Mouse (Mus musculus): Measurements from ENCODE around the gene Clpx.

The Clpx gene

GRCm38 (mm10) chr9:65345854-65346475 is 51.9 kb downstream of the Clpx start, which contains the start of gene Pdcd7:
Pdcd7 (plus strand) TSS chr9:65346104.
- peak; percentile 95 for DNase-seq (ENCODE audit: low spot score in 2 of 2)

- DNase-seq (ENCODE audit: low spot score in 2 of 2) = peak in 1 of 2 experiments; percentile 30
Measured at GRCm38 (mm10) chr9:65346476-65347111, 52.5 kb downstream of the Clpx start.

- no peak for DNase-seq (ENCODE audit: low spot score in 2 of 2)
Measured at GRCm38 (mm10) chr9:65347112-65347850, 53.2 kb downstream of the Clpx start.

DNA sequence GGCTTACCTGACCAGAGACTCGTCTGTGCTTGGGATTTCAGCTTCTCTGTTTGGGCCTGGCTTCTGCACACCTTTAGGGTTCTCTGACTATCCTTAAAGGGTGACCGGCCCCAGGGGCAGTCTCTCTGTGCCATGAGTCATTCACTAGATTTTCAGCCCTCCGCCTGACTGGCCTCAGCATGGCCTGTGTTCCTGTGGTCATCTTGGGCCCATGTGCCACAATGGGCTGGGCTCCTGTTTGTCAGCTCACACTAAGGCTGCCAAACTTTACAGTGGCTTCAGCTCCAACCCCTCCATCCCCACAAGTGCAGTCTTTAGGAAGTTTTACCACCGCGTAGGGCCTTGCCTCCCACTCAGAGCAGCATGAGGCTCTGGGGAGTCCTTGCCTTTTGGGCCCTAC is 59.2 kb downstream of the Clpx start:
- no peak for DNase-seq (ENCODE audit: low spot score in 2 of 2)

DNA sequence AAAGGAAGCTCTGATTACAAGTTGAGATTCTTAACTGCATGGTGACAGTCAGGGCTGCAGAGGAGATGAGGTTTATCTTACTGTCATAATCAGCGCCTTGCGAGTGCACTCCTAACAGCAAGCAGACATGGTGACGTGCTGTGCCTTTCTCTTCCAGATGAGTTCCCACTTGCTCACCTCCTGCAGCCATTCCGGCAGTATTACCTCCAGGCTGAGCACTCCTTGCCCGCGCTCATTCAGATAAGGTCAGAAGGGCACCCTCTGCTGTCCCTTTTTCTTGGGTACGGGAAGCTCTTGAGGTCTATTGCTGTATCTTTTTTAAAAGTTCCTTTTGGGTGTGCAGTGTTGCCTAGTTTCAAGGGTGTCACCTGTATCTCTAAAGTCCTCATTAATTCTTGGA is 62.5 kb downstream of the Clpx start:
- DNase-seq (ENCODE audit: low spot score in 2 of 2) = no peak

GRCm38 (mm10) chr9:65356971-65357370 is 62.9 kb downstream of the Clpx start:
- DNase-seq (ENCODE audit: low spot score in 2 of 2) = no peak

GRCm38 (mm10) chr9:65358956-65359480 is 65.0 kb downstream of the Clpx start:
- no peak for DNase-seq (ENCODE audit: low spot score in 2 of 2)

- no peak for DNase-seq (ENCODE audit: low spot score in 2 of 2)
Measured at GRCm38 (mm10) chr9:65360641-65361448, 66.8 kb downstream of the Clpx start, which contains the start of gene Ubap1l. Ubap1l (plus strand) TSS chr9:65361041.

DNA sequence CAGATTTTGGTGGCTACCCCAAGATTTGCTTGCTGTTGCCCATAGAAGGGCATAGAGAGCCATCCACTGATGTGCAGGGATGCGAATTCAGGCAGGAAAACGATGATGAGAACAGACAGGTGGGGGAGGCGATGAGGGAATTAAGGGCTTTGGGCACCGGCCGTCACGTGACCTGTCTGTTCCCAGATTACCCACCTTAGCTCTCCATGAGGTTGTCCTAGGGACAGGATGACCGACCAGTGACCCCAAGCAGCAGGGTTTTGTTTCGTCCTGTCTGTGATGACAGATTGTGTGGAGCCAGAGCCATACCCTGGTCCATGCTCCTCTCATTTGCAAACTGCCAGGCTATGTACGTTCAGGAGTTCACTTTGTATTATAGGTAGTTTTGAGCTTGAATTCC is 69.6 kb downstream of the Clpx start:
- no peak for DNase-seq (ENCODE audit: low spot score in 2 of 2)

GRCm38 (mm10) chr9:65365721-65366120 is 71.7 kb downstream of the Clpx start:
- DNase-seq (ENCODE audit: low spot score in 2 of 2) = no peak

GRCm38 (mm10) chr9:65371756-65372155 is 77.7 kb downstream of the Clpx start:
- no peak for DNase-seq (ENCODE audit: low spot score in 2 of 2)

GRCm38 (mm10) chr9:65372449-65372848 is 78.4 kb downstream of the Clpx start:
- DNase-seq (ENCODE audit: low spot score in 2 of 2) = no peak

DNA sequence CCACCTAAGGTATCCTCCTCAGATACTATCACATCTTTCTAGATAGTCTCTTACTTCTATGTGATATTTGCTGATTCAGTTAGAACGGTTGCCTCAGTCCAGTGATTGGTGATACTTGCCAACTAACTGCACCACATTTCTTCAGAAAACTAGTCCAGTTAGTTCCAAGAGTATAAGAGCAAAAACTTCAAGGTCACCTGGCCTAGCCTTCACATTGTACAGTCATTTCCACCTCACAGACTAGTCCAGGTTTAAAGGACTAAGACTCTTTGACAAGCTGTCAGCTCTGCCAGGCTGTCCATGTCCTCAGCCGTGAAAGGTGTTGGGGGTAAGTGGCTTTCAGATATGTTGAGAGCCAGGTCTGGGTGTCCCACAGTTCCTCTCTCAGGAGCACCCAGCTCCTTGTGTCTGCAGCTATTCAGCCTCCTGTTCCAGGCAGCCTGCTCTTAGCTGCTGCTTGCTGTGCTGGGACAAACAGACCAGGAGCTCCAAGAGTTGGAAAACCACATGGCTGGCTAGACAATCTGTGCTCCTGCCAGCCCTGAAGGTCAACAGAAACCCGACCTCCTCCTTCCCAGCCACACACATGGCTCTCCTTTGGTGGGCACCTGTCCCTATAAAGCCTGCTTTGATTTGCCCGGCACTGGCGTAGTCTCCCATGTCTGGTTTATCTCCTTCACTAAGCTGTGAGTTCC is 80.6 kb downstream of the Clpx start:
- no peak for DNase-seq (ENCODE audit: low spot score in 2 of 2)

GRCm38 (mm10) chr9:65375163-65375934 is 81.3 kb downstream of the Clpx start:
- no peak for DNase-seq (ENCODE audit: low spot score in 2 of 2)

All from urinary bladder, postnatal 36 days (tissue).